Mouse (Mus musculus) lung, postnatal 0 days (tissue): ENCODE results near the gene Eif4e. TPM values are rescaled to one million over a fixed set of nuclear protein-coding genes. Genes with fewer than 3 reads are reported as not detected.

Experiments
- ATAC-seq: fragments of 200-750 bp; cut with Nextera tagmentation; 2 replicates; pipeline ENCODE4 v1.8.0; 2017; ENCODE audit warnings: moderate library complexity
- DNase-seq: peaks from one replicate; pipeline ENCODE4 v3.0.0-alpha.2; 2016; ENCODE audit warnings: low spot score
- H3K27ac ChIP-seq: fragments of 300-500 bp; sonication (generic); 2 replicates; pipeline ENCODE4 v1.5.1; 2014; ENCODE audit warnings: antibody characterized with exemption, mild to moderate bottlenecking, low read length, mixed read lengths
- H3K27me3 ChIP-seq: fragments of 300-500 bp; sonication (generic); replicated peaks from 2 replicates; pipeline ENCODE4 v1.6.1; 2014; ENCODE audit warnings: low read length, mixed read lengths; ENCODE audit not compliant: insufficient read depth
- H3K36me3 ChIP-seq: fragments of 300-500 bp; sonication (generic); 2 replicates; pipeline ENCODE4 v1.6.1; 2014; ENCODE audit warnings: low read length, mixed read lengths; ENCODE audit not compliant: insufficient read depth
- H3K4me1 ChIP-seq: fragments of 300-500 bp; sonication (generic); 2 replicates; pipeline ENCODE4 v1.6.1; 2014; ENCODE audit warnings: antibody characterized with exemption, low read depth, low read length, mixed read lengths; ENCODE audit not compliant: insufficient read depth
- H3K4me2 ChIP-seq: fragments of 300-500 bp; sonication (generic); replicated peaks from 2 replicates; pipeline ENCODE4 v1.6.1; 2014; ENCODE audit warnings: low read depth, mild to moderate bottlenecking, low read length, moderate library complexity, mixed read lengths
- H3K4me3 ChIP-seq: fragments of 300-500 bp; sonication (generic); 2 replicates; pipeline ENCODE4 v1.5.1; 2014; ENCODE audit warnings: low read depth, low read length
- H3K9ac ChIP-seq: fragments of 300-500 bp; sonication (generic); replicated peaks from 2 replicates; pipeline ENCODE4 v1.6.1; 2014; ENCODE audit warnings: low read depth, mild to moderate bottlenecking
- H3K9me3 ChIP-seq: fragments of 300-500 bp; sonication (generic); 2 replicates; pipeline ENCODE4 v1.6.1; 2016; ENCODE audit warnings: low read length, mixed read lengths
- CTCF ChIP-seq: IDR thresholded peaks from 2 replicates; pipeline ENCODE4 v1.5.1; 2016; ENCODE audit warnings: antibody characterized with exemption, mild to moderate bottlenecking
- EP300 ChIP-seq: IDR thresholded peaks from 2 replicates; pipeline ENCODE4 v1.6.1; 2016; ENCODE audit warnings: antibody characterized with exemption, mild to moderate bottlenecking, control low read depth
- WGBS: fragments of 180-500 bp; shearing (Covaris S2); extraction: QIAGEN DNeasy Blood & Tissue Kit; methylation state at CpG from one replicate; pipeline ENCODE4 v1.1.7; 2014; 5-methylcytosine and 5-hydroxymethylcytosine counted together
- polyA plus RNA-seq: library from polyadenylated mRNA; unstranded; fragments of >200 nt; fragmentation: Nextera tagmentation; extraction: Ambion mirVana; gene quantifications from 2 replicates; pipeline ENCODE4 v1.2.1, GENCODE M21; 2015

Eif4e gene
- polyA plus RNA-seq, 1 experiment from 2014 or later, result 125 TPM

GRCm38 (mm10) chr3:138532764-138533163, 6.8 kb downstream of the Eif4e start:
- H3K4me2 ChIP-seq, result no peak overlapping the region
- no peaks in the 10 kb centered on the region for H3K27me3 ChIP-seq
- H3K9me3 ChIP-seq, result no peaks in the 10 kb centered on the region
- H3K4me3 ChIP-seq, result no peak overlapping the region
- no peak for TF ChIP-seq CTCF
- TF ChIP-seq EP300, result no peak
- H3K9ac ChIP-seq, result no peak overlapping the region
- no peak for ATAC-seq
- H3K27ac ChIP-seq, result no peak overlapping the region
- WGBS, result 32% methylated on average over 2 of the region's 2 CpGs
- H3K4me1 ChIP-seq, result peaks cover 11% of the 10 kb centered on the region; the same call in 1 of the 2 replicates
- H3K36me3 ChIP-seq, result no peaks in the 10 kb centered on the region
- DNase-seq, result no peak

- WGBS, result 91% methylated on average over 2 of the region's 2 CpGs
- no peak overlapping the region for H3K27ac ChIP-seq
- H3K4me1 ChIP-seq, result peaks cover 7% of the 10 kb centered on the region; the same call in 1 of the 2 replicates
- ATAC-seq (no peak), DNase-seq (no peak)
- no peak for TF ChIP-seq EP300
- no peak for TF ChIP-seq CTCF
- no peaks in the 10 kb centered on the region for H3K27me3 ChIP-seq
- no peak overlapping the region for H3K9ac ChIP-seq
- no peak overlapping the region for H3K4me2 ChIP-seq
- no peaks in the 10 kb centered on the region for H3K9me3 ChIP-seq
- no peak overlapping the region for H3K4me3 ChIP-seq
- H3K36me3 ChIP-seq, result no peaks in the 10 kb centered on the region
Measured at GRCm38 (mm10) chr3:138536031-138536430, 10.1 kb downstream of the Eif4e start.

GRCm38 (mm10) chr3:138542621-138543020, 16.6 kb downstream of the Eif4e start:
- WGBS, result 55% methylated on average over 3 of the region's 3 CpGs
- Histone ChIP-seq H3K9ac (no peak overlapping the region), H3K36me3 (no peaks in the 10 kb centered on the region), H3K4me3 (no peak overlapping the region), H3K9me3 (no peaks in the 10 kb centered on the region), H3K27me3 (no peaks in the 10 kb centered on the region), H3K4me2 (no peak overlapping the region), H3K27ac (no peak overlapping the region), H3K4me1 (no peaks in the 10 kb centered on the region; the same call in 1 of the 2 replicates)
- ATAC-seq, result no peak
- no peak for DNase-seq
- TF ChIP-seq CTCF, result no peak
- no peak for TF ChIP-seq EP300

DNA sequence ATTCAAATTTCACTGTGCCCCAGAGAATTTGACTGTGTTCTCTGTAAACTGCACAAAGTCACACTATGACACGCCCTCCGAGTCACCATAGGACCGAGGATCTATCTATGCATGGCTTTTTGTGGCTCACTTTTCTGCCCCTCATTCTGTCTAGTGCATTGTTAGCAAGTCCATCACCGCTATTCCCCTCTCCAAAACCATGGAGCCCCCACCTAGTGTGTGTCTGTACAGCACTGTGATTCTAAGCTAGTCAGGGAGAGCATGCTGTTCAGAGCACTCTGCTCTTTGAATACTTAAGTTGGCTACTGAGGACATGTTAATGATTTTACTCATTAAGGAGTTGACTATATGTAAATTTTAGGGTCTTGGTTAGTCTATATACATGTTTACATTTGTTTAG, 18.1 kb downstream of the Eif4e start:
- DNase-seq (no peak), ATAC-seq (no peak)
- Histone ChIP-seq H3K4me3 (no peak overlapping the region), H3K4me2 (no peak overlapping the region), H3K9ac (no peak overlapping the region), H3K9me3 (no peaks in the 10 kb centered on the region), H3K27me3 (no peaks in the 10 kb centered on the region), H3K36me3 (no peaks in the 10 kb centered on the region), H3K27ac (no peak overlapping the region), H3K4me1 (no peaks in the 10 kb centered on the region; the same call in 1 of the 2 replicates)
- 82% methylated on average over 4 of the region's 4 CpGs for WGBS
- TF ChIP-seq CTCF (no peak), EP300 (no peak)

DNA sequence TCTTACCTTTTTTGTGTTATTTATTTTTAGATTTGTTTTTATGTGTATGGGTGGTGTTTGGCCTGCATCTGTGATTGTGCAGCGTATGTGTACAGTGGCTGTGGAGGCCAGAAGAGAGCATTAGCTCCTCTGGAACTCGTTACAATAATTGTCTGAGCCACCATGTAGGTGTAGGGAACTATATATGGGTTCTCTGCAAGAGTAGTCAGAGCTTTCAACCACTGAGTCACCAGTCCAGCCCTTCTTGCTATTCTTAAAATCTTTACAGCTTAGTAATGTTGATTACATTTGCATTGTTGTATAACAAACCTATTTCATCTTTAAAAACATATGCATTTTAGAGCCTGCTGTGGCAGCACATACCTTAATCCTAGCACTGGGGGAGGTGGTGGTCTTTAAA, 20.7 kb downstream of the Eif4e start:
- H3K27me3 ChIP-seq, result no peaks in the 10 kb centered on the region
- no peak overlapping the region for H3K4me2 ChIP-seq
- no peaks in the 10 kb centered on the region for H3K9me3 ChIP-seq
- no peak overlapping the region for H3K4me3 ChIP-seq
- no peak overlapping the region for H3K27ac ChIP-seq
- H3K36me3 ChIP-seq, result no peaks in the 10 kb centered on the region
- DNase-seq, result no peak
- WGBS, result 89% methylated on average over 2 of the region's 2 CpGs
- ATAC-seq, result no peak
- TF ChIP-seq CTCF, result no peak
- H3K9ac ChIP-seq, result no peak overlapping the region
- H3K4me1 ChIP-seq, result no peaks in the 10 kb centered on the region; the same call in 1 of the 2 replicates

GRCm38 (mm10) chr3:138549045-138549444, 23.1 kb downstream of the Eif4e start:
- H3K9me3 ChIP-seq, result no peaks in the 10 kb centered on the region
- peak; percentile 70 for DNase-seq
- H3K27ac ChIP-seq, result no peak overlapping the region
- H3K36me3 ChIP-seq, result no peaks in the 10 kb centered on the region
- H3K9ac ChIP-seq, result no peak overlapping the region
- H3K4me1 ChIP-seq, result no peaks in the 10 kb centered on the region; the same call in 1 of the 2 replicates
- TF ChIP-seq EP300, result peak; percentile 54
- no peak for TF ChIP-seq CTCF
- ATAC-seq, result peak; percentile 82
- H3K4me2 ChIP-seq, result no peak overlapping the region
- H3K4me3 ChIP-seq, result no peak overlapping the region
- no peaks in the 10 kb centered on the region for H3K27me3 ChIP-seq
- WGBS, result 38% methylated on average over 4 of the region's 4 CpGs
